ENCODE assay signal across 25 mouse cellular contexts in the genomic region with DNA sequence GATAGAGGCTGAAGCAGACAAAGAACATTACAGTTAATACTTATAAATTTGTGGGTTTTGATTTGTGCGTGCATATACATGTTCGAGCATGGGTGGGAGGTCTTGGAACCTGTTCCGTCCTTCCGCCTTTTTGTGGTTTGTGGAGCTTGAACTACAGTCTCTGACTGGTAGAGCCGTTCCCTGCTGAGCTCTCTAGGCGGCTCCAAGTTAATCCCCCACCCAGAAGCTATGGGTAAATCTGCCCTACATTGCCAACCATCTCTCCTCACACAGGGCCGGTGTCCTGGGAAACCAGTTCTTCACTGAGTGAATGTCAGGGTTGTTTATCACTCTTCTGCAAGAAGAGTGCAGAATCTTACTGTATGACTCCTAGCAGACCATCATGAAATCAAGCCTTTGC. TPM values are rescaled to one million over a fixed set of nuclear protein-coding genes. Genes with fewer than 3 reads are reported as not detected.
A peak's percentile ranks its signal among the peaks of the same experiment; 100 is the strongest.
DNase-seq lines count a peak whose midpoint lies in the region; ATAC-seq and TF ChIP-seq lines count a peak whose summit lies in the region.
"Had no signal": no experiment of that assay in that cellular context is flagged by ENCODE, and none has a peak within 500 bp of the region (broad histone marks: within the 10 kb centered on the region; RNA-seq: fewer than 3 reads in every experiment).

No protein-coding gene starts in this region.

- H3K27ac ChIP-seq in heart, embryonic 10.5 days = 0 out of 2 replicates have a peak overlapping the region, but pooled peaks have one; percentile 6
- H3K27ac ChIP-seq in midbrain, postnatal 0 days (ENCODE audit: low read depth, low read length) = 0 out of 2 replicates have a peak overlapping the region, but pooled peaks have one; percentile 6
- H3K27ac ChIP-seq in midbrain, embryonic 15.5 days = no peak overlapping the region
- peak overlapping the region; percentile 95 for H3K27ac ChIP-seq in liver, embryonic 14.5 days
- H3K27ac ChIP-seq: forebrain, embryonic 15.5 days; heart, adult 2 months; heart, embryonic 15.5 days; macrophage had no signal

- no peaks in the 10 kb centered on the region for H3K9me3 ChIP-seq in heart, embryonic 10.5 days
- peaks cover 4% of the 10 kb centered on the region; the same call in 1 of the 2 replicates for H3K9me3 ChIP-seq in midbrain, postnatal 0 days (ENCODE audit: low read length)
- H3K9me3 ChIP-seq in midbrain, embryonic 15.5 days = no peaks in the 10 kb centered on the region
- H3K9me3 ChIP-seq in liver, embryonic 14.5 days (ENCODE audit: control insufficient read depth, low read length) = no peaks in the 10 kb centered on the region
- H3K9me3 ChIP-seq: forebrain, embryonic 15.5 days; heart, embryonic 15.5 days had no signal

- H3K4me1 ChIP-seq in heart, embryonic 10.5 days = peaks cover 27% of the 10 kb centered on the region
- H3K4me1 ChIP-seq in midbrain, postnatal 0 days (ENCODE audit: insufficient read depth, low read length) = peaks cover 8% of the 10 kb centered on the region; the same call in 1 of the 2 replicates
- H3K4me1 ChIP-seq in midbrain, embryonic 15.5 days = peaks cover 27% of the 10 kb centered on the region
- H3K4me1 ChIP-seq in liver, embryonic 14.5 days (replicated peaks; ENCODE audit: control insufficient read depth in 2 of 2, insufficient read depth in 2 of 2, low read length in 1 of 2) = peaks cover 48 to 56% of the 10 kb centered on the region in 2 experiments
- H3K4me1 ChIP-seq: forebrain, embryonic 15.5 days; heart, embryonic 15.5 days had no signal

- peaks cover 19% of the 10 kb centered on the region; the same call in 1 of the 2 replicates for H3K36me3 ChIP-seq in heart, embryonic 10.5 days
- no peaks in the 10 kb centered on the region for H3K36me3 ChIP-seq in midbrain, postnatal 0 days (ENCODE audit: insufficient read depth, low read length)
- H3K36me3 ChIP-seq in midbrain, embryonic 15.5 days (replicated peaks) = no peaks in the 10 kb centered on the region; the same call in 1 of the 2 replicates
- peaks cover 6% of the 10 kb centered on the region for H3K36me3 ChIP-seq in liver, embryonic 14.5 days (replicated peaks; ENCODE audit: control insufficient read depth, insufficient read depth, low read depth)

- no peak overlapping the region for H3K4me2 ChIP-seq in midbrain, postnatal 0 days (ENCODE audit: low read depth, low read length, poor library complexity, severe bottlenecking)
- no peak overlapping the region for H3K4me2 ChIP-seq in midbrain, embryonic 15.5 days
- peak overlapping the region; percentile 40 for H3K4me2 ChIP-seq in liver, embryonic 14.5 days (ENCODE audit: low read depth)
- H3K4me2 ChIP-seq: forebrain, embryonic 15.5 days; heart, embryonic 15.5 days had no signal

- no peak overlapping the region for H3K9ac ChIP-seq in midbrain, postnatal 0 days (replicated peaks; ENCODE audit: low read length, poor library complexity, severe bottlenecking)
- no peak overlapping the region for H3K9ac ChIP-seq in midbrain, embryonic 15.5 days
- H3K9ac ChIP-seq in liver, embryonic 14.5 days (replicated peaks) = peak overlapping the region; percentile 16
- H3K9ac ChIP-seq: forebrain, embryonic 15.5 days; heart, embryonic 15.5 days had no signal

- H3K27me3 ChIP-seq in heart, embryonic 10.5 days (ENCODE audit: insufficient read depth, poor library complexity, severe bottlenecking) = no peaks in the 10 kb centered on the region
- no peaks in the 10 kb centered on the region for H3K27me3 ChIP-seq in midbrain, postnatal 0 days (ENCODE audit: insufficient read depth, low read length)
- no peaks in the 10 kb centered on the region for H3K27me3 ChIP-seq in midbrain, embryonic 15.5 days (replicated peaks)
- H3K27me3 ChIP-seq in liver, embryonic 14.5 days (ENCODE audit: control insufficient read depth, insufficient read depth, low read length) = no peaks in the 10 kb centered on the region
- H3K27me3 ChIP-seq: forebrain, embryonic 15.5 days; heart, embryonic 15.5 days had no signal

- DNase-seq in heart, embryonic 10.5 days (ENCODE audit: low spot score) = no peak
- DNase-seq in heart, postnatal 4 days = no peak
- DNase-seq in midbrain, postnatal 0 days (ENCODE audit: low spot score) = peak; percentile 22
- peak; percentile 54 for DNase-seq in fat pad, adult 2 months (ENCODE audit: extremely low read depth, low read depth, low spot score)
- DNase-seq in liver, embryonic 14.5 days (ENCODE audit: low read depth in 3 of 3, low spot score in 3 of 3) = no peak
- no peak for DNase-seq in thymus, postnatal 10 days (ENCODE audit: low spot score in 2 of 2)
- DNase-seq in layer of hippocampus, adult 8-10 months (ENCODE audit: low spot score in 2 of 2) = no peak
- DNase-seq: cerebellum, adult 11 months; cerebellum, adult 9-11 months; gastrocnemius, postnatal 14 days; heart, adult 2 months; heart, postnatal 36 days; kidney, postnatal 25 days; left cerebral cortex, postnatal 4 days; right cerebral cortex, postnatal 14 days; thymus, postnatal 14 days had no signal

- 81% methylated on average over 7 of the region's 7 CpGs for WGBS in heart, embryonic 10.5 days
- WGBS in midbrain, postnatal 0 days = 64% methylated on average over 7 of the region's 7 CpGs
- 69% methylated on average over 7 of the region's 7 CpGs for WGBS in midbrain, embryonic 15.5 days
- WGBS in liver, embryonic 14.5 days (ENCODE audit: insufficient replicate concordance) = 68% methylated on average over 7 of the region's 7 CpGs

- TF ChIP-seq CTCF in midbrain, postnatal 0 days (IDR thresholded peaks at IDR 0.05) = no peak
- no peak for TF ChIP-seq CTCF in liver, embryonic 14.5 days (IDR thresholded peaks at IDR 0.05; ENCODE audit: low read depth)

- TF ChIP-seq EP300 in liver, embryonic 14.5 days (IDR thresholded peaks at IDR 0.05; ENCODE audit: low read depth) = no peak

- H3K4me3 ChIP-seq in heart, embryonic 10.5 days = no peak overlapping the region
- no peak overlapping the region for H3K4me3 ChIP-seq in midbrain, postnatal 0 days (ENCODE audit: low read depth, low read length)
- H3K4me3 ChIP-seq in midbrain, embryonic 15.5 days = no peak overlapping the region
- H3K4me3 ChIP-seq in liver, embryonic 14.5 days (ENCODE audit: insufficient read depth in 1 of 2, low read depth in 2 of 2, low read length in 2 of 2) = no peak overlapping the region
- H3K4me3 ChIP-seq: forebrain, embryonic 15.5 days; heart, adult 2 months; heart, embryonic 15.5 days had no signal

- no peak for ATAC-seq in midbrain, postnatal 0 days (ENCODE audit: low FRiP score)
- ATAC-seq in midbrain, embryonic 15.5 days (replicated peaks) = no peak
- 0 out of 2 replicates have a peak, but pooled peaks have one; percentile 2 for ATAC-seq in liver, embryonic 14.5 days (ENCODE audit: insufficient read depth)
- ATAC-seq: forebrain, embryonic 15.5 days; intestine, postnatal 0 days; lung, postnatal 0 days had no signal

RNA-seq across cellular contexts. Expression of a gene that starts 20.7 kb away (rescaled TPM):
- polyA plus RNA-seq in heart, embryonic 10.5 days (2016; fragmentation: Nextera tagmentation; extraction: Ambion mirVana) = 37.7 and 47.6 TPM in 2 replicates
- 10 to 100 TPM; 34.7 to 35.4 TPM for total RNA-seq in heart, postnatal 4 days (2021)
- total RNA-seq in midbrain, postnatal 0 days (2014; rRNA removed) = 61.5 and 69.7 TPM in 2 replicates
- 40.0 and 42.3 TPM in 2 replicates for polyA plus RNA-seq in midbrain, postnatal 0 days (2015; fragmentation: Nextera tagmentation; extraction: Ambion mirVana)
- 46.7 and 49.7 TPM in 2 replicates for polyA plus RNA-seq in midbrain, embryonic 15.5 days (2015; fragmentation: Nextera tagmentation; extraction: Ambion mirVana)
- 16.0 and 20.5 TPM in 2 replicates for polyA plus RNA-seq in liver, embryonic 14.5 days (2012; rRNA removed)
- 28.3 and 34.4 TPM in 2 replicates for polyA plus RNA-seq in liver, embryonic 14.5 days (2014; fragmentation: Nextera tagmentation; extraction: Ambion mirVana)
- total RNA-seq in layer of hippocampus, adult 8-10 months (2022) = 100 to 1,000 TPM in 1 of 4 experiments, 10 to 100 TPM in 3; 87.7 to 101 (median 92.7) TPM

RNA-seq across cellular contexts. Expression of a gene that starts 39.6 kb away (rescaled TPM):
- 0.15 and 4.8 TPM in 2 replicates for polyA plus RNA-seq in heart, embryonic 10.5 days (2016; fragmentation: Nextera tagmentation; extraction: Ambion mirVana)
- total RNA-seq in heart, postnatal 4 days (2021) = under 1 TPM; 0.10 to 0.18 TPM
- total RNA-seq in midbrain, postnatal 0 days (2014; rRNA removed) = 114 and 153 TPM in 2 replicates
- 120 and 137 TPM in 2 replicates for polyA plus RNA-seq in midbrain, postnatal 0 days (2015; fragmentation: Nextera tagmentation; extraction: Ambion mirVana)
- 40.9 and 47.5 TPM in 2 replicates for polyA plus RNA-seq in midbrain, embryonic 15.5 days (2015; fragmentation: Nextera tagmentation; extraction: Ambion mirVana)
- 6.0 and 6.7 TPM in 2 replicates for polyA plus RNA-seq in liver, embryonic 14.5 days (2012; rRNA removed)
- 15.5 and 16.9 TPM in 2 replicates for polyA plus RNA-seq in liver, embryonic 14.5 days (2014; fragmentation: Nextera tagmentation; extraction: Ambion mirVana)
- 100 to 1,000 TPM; 134 to 158 (median 153) TPM for total RNA-seq in layer of hippocampus, adult 8-10 months (2022)
- total RNA-seq: common myeloid progenitor, adult 5-6 weeks; monocyte, adult 5-6 weeks had no signal
- polyA plus RNA-seq: lung, postnatal 0 days; macrophage had no signal

RNA-seq across cellular contexts. Expression of a gene that starts 44.1 kb away (rescaled TPM):
- polyA plus RNA-seq in heart, embryonic 10.5 days (2016; fragmentation: Nextera tagmentation; extraction: Ambion mirVana) = 2.6 and 4.6 TPM in 2 replicates
- 1 to 10 TPM in 1 of 2 experiments, under 1 TPM in 1; 0.92 to 1.8 TPM for total RNA-seq in heart, postnatal 4 days (2021)
- total RNA-seq in midbrain, postnatal 0 days (2014; rRNA removed) = 59.8 and 67.1 TPM in 2 replicates
- polyA plus RNA-seq in midbrain, postnatal 0 days (2015; fragmentation: Nextera tagmentation; extraction: Ambion mirVana) = 67.4 and 67.6 TPM in 2 replicates
- 97.2 and 100 TPM in 2 replicates for polyA plus RNA-seq in midbrain, embryonic 15.5 days (2015; fragmentation: Nextera tagmentation; extraction: Ambion mirVana)
- 0.04 and 0.21 TPM in 2 replicates for polyA plus RNA-seq in liver, embryonic 14.5 days (2012; rRNA removed)
- 0.04 and 0.24 TPM in 2 replicates for polyA plus RNA-seq in liver, embryonic 14.5 days (2014; fragmentation: Nextera tagmentation; extraction: Ambion mirVana)
- total RNA-seq in layer of hippocampus, adult 8-10 months (2022) = 10 to 100 TPM; 35.4 to 39.1 (median 37.8) TPM
- total RNA-seq: common myeloid progenitor, adult 5-6 weeks; liver, adult 2 months had no signal
- polyA plus RNA-seq: macrophage had no signal

Comparison
In these comparisons a context has a peak if more than half of its experiments do, and no peak if none do; other contexts are left out.
1. DNase-seq: peak in midbrain, postnatal 0 days (single experiment) and fat pad, adult 2 months (single experiment); none in heart, embryonic 10.5 days (single experiment), heart, postnatal 4 days (single experiment), liver, embryonic 14.5 days (0 of 3), thymus, postnatal 10 days (0 of 2) and layer of hippocampus, adult 8-10 months (0 of 2).
2. RNA of a gene that starts 44.1 kb away (polyA plus RNA-seq): 97.2 to 100 TPM in midbrain, embryonic 15.5 days and 67.4 to 67.6 TPM in midbrain, postnatal 0 days; 2.6 to 4.6 TPM in heart, embryonic 10.5 days and 0.04 to 0.24 TPM in liver, embryonic 14.5 days; every median in the first group is over 10 times any median in the second.